Mouse (Mus musculus): ENCODE measurements around the gene Aph1b. TPM values are rescaled to one million over a fixed set of nuclear protein-coding genes. Genes with fewer than 3 reads are reported as not detected.

The Aph1b gene
- polyA plus RNA-seq, 1 experiment: 2.0 TPM

DNA sequence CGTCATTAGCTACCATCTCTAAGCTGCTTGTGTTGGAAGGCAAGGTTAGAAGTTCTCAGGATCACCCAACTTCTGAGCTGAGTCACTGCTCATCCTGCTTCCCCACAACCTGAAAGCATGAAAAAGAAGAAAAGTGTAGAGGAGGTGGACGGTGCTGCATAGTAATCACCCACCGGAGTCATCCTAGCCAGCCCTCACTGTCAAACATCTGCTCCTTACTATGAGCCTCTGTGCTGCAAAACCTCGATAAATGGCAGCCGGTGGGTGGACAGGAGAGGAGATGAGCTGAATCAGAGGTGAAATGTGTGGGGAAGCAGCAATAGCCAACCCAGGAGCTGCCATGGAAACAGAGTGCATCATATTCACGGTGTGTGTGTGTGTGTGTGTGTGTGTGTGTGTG, 42.4 kb downstream of the Aph1b start:
- DNase-seq (ENCODE audit: low read depth, low spot score): no peak
- WGBS: 81% methylated on average over 6 of the region's 6 CpGs

DNA sequence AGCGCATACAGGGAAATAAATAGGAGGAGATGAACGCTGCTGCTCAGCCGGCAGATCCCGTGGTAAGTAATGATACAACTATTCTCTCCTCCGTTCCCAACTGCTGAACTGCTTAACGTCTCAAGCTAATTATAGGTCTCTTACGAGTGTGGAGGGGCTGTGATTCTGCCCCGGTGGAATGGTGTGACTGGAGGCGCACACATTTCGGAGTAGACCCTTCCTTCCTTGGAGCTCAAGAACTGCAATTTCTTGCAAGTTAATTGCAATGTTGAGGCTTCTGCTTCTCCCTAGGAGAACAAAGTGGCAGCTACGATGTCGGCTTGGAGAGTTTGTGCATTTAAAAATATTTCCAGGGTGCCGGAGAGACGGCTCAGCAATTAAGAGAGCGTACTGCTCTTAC, 46.9 kb downstream of the Aph1b start:
- DNase-seq (ENCODE audit: low read depth, low spot score): no peak
- WGBS: 87% methylated on average over 15 of the region's 15 CpGs

DNA sequence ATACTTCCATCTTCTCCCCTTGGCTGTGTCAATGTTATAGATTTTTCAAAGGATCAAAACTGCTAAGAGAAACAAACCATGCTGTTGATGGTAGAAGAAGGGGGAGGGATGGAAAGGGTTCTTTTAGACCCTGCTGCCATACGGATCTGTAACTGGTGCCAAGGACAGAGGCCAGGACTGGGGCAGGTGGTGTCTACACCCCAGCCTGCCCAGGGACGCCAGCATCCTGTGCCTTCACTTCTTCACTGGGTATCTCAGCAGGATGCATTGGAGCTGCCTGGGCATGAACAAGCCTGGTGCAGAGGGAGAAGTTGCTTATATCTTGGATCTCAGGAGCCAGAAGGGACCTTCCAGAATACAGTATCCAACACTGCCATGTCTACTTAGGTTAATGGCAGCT, 50.8 kb downstream of the Aph1b start:
- WGBS: 89% methylated on average over 2 of the region's 2 CpGs

DNA sequence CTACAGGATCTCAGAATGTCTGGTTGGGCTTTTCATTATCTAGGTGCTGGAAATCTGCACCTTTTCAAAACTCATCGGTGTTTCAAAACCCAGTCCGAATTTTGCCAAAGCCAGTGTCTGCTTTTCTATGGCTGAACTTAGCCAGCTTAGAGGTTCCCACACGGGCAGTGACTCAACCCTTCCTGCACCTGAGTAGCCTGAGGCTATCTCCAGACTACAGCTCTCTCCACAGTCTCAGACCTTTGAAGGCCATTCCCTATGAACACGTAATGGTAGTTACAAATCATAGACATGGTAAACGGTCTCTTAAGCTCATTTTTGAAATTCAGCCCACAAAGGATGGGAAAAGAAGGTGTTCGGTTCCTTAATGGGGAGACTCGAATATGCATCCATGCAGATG, 55.8 kb downstream of the Aph1b start:
- DNase-seq (ENCODE audit: low read depth, low spot score): no peak
- WGBS: 87% methylated on average over 7 of the region's 7 CpGs

More for the DNA sequence above, 50.8 kb downstream of the Aph1b start:
- DNase-seq (ENCODE audit: low read depth, low spot score): no peak

DNA sequence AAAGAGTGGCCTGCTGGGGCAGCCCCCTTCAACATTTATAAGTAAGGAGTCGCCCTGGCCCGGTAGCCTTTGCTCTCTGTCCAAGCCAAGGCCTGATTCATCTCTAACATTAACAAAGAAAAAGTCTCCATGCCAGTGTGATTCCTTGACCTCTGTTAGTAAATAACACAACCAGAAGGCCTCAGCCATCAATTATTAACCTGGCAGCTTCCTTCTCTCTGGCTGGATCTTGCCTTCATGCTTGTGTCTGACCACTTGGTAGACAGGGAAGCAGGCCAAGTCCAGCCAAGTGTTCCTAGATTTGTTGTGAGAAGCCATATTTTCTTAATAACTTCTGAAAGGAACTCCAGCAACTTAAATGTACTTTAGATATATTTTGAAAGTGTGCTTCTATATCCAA, 58.7 kb downstream of the Aph1b start:
- DNase-seq (ENCODE audit: low read depth, low spot score): no peak
- 45% methylated on average over 2 of the region's 2 CpGs for WGBS

DNA sequence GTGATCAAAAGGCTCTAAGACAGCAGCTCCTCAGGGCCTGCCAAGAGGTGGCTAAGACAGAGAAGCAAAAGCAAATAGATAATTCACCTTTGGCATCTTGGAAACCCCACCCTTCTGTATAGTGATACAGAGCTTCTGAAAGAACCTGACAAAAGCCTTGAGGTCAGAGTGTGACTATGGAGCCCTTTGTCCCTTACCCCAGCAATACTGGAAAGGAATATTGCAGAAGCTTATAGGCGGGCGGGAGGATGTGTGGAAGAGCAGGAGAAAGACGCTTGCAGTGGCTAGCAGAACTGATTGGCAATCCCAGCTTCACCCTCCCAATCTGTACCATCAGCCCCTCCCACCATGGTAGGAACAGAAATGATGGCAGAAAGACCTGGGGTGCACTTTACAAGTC, 59.3 kb downstream of the Aph1b start:
- 25% methylated on average over 3 of the region's 3 CpGs for WGBS
- no peak for DNase-seq (ENCODE audit: low read depth, low spot score)

DNA sequence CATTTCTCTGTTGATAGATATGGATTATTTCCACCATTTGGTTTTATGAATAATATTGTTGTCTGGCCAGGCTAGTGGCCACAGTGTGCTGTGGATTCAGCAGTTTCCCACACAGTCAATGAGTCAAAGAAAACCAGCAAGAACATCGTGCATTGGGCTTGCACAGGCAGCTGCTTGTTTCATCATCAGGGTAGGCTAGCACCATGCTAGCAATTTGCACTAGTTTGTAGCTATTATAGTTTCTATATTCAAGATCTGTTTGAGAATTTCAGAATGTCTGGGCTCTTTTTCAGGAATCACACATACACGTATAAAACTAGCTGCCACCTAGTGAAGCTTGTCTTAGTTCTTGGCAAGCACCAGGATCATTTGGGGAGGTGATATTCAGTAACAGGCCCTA, 60.2 kb downstream of the Aph1b start:
- no peak for DNase-seq (ENCODE audit: low read depth, low spot score)
- WGBS: 65% methylated on average over 2 of the region's 2 CpGs

DNA sequence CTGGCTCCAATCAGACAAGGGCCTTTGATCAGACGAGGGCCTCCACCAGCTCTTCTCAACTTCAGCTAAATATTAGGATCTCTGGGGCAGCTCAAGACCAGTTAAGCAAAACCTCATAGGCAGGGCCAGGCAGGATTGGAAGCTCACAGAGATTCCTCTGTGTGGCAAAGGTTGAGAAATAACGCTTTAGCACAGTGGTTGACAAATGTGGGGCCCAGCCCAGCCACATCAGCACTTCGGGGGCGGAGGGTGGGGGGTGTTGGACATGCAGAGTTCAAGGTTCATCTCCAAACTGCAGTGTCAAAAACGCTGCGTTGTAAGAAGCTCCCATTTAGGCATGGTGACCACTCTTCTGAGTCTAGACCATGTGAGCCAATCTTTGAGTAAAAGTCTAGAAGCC, 60.7 kb downstream of the Aph1b start:
- no peak for DNase-seq (ENCODE audit: low read depth, low spot score)
- WGBS: 49% methylated on average over 6 of the region's 6 CpGs

DNA sequence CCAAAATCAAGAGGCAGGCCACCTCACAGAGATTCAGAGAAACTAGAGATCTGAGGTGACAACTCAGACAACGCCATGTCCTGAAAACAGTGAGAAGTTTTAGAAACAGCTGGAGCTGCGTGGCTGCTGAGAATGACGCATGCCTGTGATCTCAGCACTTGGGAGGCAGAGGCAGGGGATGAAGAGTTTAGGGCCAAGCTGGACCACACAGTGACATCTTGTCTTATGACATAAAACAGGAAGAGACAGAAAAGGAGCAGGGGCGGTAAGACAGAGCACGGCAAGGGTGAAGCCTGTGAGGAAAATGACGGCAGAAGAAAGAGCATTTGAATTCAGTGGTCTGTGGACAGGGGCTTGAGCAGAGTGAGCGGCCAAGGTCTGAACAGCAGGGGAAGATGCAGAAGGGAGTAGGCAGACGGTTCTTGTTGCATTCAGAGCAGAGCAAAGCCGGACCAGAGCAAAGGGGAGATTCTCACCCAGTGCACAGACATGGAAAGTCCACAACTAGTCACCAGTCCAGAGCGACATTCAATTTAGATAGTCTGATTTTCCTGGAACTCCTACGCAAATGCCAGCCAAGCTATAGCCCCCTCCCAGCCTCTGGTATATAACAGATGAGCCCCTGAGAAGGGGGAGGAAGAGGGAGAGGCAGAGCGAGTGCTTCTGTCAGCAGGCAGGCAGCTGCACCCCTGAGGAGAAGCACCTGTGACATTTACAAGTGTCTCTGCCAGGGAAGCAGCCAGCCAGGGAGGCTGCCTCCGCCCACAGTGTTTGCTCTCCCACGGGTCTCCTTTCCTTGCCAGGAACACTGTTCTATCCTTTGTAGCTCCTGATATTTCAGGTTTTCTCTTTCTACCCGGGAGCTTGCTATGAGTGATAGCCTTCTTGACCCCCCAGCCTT, 62.2 kb downstream of the Aph1b start:
- WGBS: 28% methylated on average over 15 of the region's 15 CpGs
- DNase-seq (ENCODE audit: low read depth, low spot score): no peak

DNA sequence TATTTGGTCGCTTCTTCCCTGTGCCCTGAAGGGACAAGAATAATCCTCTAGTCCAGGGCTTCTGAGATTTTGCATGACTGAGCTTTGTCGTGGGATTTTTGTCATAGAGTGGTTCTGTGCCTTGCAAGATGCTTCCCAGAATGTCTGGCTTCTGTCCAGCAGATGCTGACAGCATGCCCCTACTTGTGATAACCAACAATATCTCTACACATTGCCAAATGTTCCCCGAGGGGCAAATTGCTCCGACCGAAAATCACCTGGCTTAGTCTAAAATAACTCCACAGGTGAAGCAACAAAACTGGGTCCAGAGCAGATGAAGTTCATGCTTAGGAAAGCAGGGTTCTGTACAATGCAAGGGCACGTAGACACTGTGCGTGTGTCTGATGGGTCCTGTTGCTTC, 64.0 kb downstream of the Aph1b start:
- 81% methylated on average over 7 of the region's 7 CpGs for WGBS

DNA sequence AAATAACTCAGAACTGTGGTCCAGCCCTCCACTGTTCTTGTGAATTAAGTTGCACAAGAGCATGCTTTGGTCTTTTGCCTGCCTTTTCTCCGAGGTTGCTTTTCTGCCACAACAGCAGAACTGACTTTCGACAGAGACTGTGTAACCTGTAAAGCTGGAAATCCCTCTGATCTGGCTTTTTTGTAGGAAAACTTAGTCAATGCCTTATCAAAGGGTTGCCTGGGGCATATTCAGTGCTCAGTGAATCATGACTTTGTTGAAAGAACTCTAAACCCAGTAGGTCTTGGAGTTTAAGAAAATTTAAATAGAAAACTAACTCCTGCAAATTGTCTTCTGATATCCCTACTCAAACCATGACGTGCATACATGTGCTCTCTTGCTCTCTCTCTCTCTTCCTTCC, 64.7 kb downstream of the Aph1b start:
- 75% methylated on average over 3 of the region's 3 CpGs for WGBS
- no peak for DNase-seq (ENCODE audit: low read depth, low spot score)

More for the DNA sequence above, 64.0 kb downstream of the Aph1b start:
- no peak for DNase-seq (ENCODE audit: low read depth, low spot score)

DNA sequence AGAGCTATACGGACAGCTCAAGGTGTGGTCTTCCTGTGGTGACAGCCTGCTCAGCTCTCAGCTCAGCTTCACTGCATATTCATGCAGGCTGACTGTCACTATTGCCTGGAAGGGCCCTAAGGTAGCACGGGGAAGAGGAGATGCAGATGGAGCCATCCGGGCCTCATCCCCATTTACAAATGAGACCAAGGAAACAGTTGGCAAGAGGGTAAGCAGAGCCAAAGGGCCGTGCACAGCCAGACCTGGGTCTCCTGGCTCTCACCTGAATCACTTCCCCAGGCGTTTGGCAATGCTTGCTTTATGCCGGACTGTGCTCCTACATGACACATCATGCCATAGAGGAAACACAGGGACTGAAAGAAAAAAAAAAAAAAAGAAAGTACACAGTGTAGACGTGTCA, 68.0 kb downstream of the Aph1b start:
- WGBS: 73% methylated on average over 7 of the region's 7 CpGs
- no peak for DNase-seq (ENCODE audit: low read depth, low spot score)

DNA sequence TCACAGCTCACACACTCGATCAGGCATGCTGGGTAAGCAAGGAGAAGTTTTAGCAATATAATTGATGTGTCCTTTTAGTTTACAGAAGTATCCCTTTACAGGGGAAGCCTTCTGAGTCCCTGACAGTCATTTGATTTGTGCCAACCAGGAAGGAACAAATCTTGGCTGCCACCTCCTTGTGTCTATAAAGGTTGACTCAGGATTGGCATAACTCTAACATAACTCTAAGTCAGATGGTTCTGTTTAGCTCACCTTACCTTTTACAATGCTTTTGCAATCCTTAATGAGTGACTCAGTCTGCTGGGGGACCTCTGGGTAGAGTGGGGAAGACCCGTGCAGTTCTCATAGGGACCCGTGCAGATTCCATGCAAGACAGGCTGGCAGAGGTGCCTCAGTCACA, 69.7 kb downstream of the Aph1b start:
- DNase-seq (ENCODE audit: low read depth, low spot score): peak; percentile 69
- WGBS: 18% methylated on average over 3 of the region's 3 CpGs

Other genes with a start within 250 kb of the Aph1b start
- 17.0 and 21.7 TPM in 2 replicates for gene Usp3, start 202.3 kb downstream of the Aph1b start, polyA plus RNA-seq (2012; rRNA removed)
- gene Car12, start 81.8 kb downstream of the Aph1b start, polyA plus RNA-seq (2012; rRNA removed): 10.8 and 12.1 TPM in 2 replicates
- gene Gm10647, start 1.5 kb upstream of the Aph1b start, polyA plus RNA-seq (2012; rRNA removed): 0.07 and 0.09 TPM in 2 replicates
- 0.26 and 0.69 TPM in 2 replicates for gene Aph1c, start 39.2 kb upstream of the Aph1b start, polyA plus RNA-seq (2012; rRNA removed)
- 5.8 and 8.9 TPM in 2 replicates for gene Rab8b, start 124.2 kb upstream of the Aph1b start, polyA plus RNA-seq (2012; rRNA removed)
- 96.8 and 111 TPM in 2 replicates for gene Rps27l, start 150.6 kb upstream of the Aph1b start, polyA plus RNA-seq (2012; rRNA removed)
- 6.0 and 8.3 TPM in 2 replicates for gene Lactb, start 180.0 kb upstream of the Aph1b start, polyA plus RNA-seq (2012; rRNA removed)